Mouse (Mus musculus): ENCODE measurements around the gene Fosb.
A peak's percentile ranks its signal among the peaks of the same experiment; 100 is the strongest.

Gene Fosb

GRCm38 (mm10) chr7:19309884-19310641, at the start of gene Fosb:
Gene Fosb, minus strand, starts transcription at chr7:19310051.
- DNase-seq (ENCODE audit: low read depth, low spot score): peak; percentile 92

- peak; percentile 70 for DNase-seq (ENCODE audit: low read depth, low spot score)
Measured at GRCm38 (mm10) chr7:19359299-19359891, 49.5 kb upstream of the Fosb start, which contains the start of the genes Cd3eap and Ppp1r13l. Gene Cd3eap, minus strand, starts transcription at chr7:19359483. Gene Ppp1r13l, plus strand, starts transcription at chr7:19359749.

GRCm38 (mm10) chr7:19358634-19359033, 48.8 kb upstream of the Fosb start:
- no peak for DNase-seq (ENCODE audit: low read depth, low spot score)

DNA sequence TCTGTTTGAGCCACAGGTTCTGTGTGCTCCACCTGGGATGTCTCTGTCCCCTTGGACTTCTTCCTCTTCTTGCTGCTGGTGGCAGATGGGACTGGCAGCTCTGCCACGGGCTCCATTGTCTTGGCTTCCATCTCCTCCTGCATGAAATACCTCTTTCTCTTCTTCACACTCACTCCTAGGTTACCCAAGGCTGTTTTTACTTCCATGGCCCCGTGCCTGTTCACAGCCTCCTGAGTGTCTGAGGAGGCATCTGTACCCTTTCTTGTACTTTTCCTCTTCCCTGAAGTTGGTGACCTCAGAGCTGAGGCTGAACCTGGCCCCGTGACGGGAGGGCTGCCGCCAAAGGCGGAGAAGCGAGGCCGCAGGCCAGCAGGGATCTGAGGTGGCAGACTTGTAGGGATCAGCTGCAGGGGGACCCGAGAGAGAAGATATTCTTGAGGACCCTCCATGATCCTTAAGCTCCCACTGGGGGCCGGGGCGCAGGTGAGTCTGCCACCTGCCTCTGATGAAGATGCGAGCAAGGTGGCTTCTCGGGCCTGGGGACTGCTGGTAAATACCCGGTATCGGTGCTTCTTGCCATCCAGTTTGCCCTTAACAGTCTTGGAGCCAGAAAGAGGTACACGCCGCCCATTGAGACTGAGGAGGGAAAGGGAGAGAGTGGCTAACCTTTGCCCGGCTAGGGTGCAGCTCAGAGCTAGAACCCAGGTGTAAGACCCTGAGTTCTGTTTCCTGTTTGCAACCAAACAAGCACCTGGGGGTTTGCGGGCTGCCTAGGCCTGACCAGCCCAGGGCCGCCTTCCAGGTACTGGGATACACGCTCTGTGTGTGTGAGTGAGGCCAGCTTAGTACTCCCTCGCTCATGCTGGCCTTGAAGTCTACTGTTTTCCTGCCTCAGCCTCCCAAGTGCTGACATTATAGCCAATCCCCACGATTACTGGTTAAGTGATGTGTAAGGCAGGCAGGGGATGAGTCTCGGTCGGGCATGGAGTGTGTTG, 47.8 kb upstream of the Fosb start:
- no peak for DNase-seq (ENCODE audit: low read depth, low spot score)

- no peak for DNase-seq (ENCODE audit: low read depth, low spot score)
Measured at GRCm38 (mm10) chr7:19356311-19356710, 46.5 kb upstream of the Fosb start.

DNA sequence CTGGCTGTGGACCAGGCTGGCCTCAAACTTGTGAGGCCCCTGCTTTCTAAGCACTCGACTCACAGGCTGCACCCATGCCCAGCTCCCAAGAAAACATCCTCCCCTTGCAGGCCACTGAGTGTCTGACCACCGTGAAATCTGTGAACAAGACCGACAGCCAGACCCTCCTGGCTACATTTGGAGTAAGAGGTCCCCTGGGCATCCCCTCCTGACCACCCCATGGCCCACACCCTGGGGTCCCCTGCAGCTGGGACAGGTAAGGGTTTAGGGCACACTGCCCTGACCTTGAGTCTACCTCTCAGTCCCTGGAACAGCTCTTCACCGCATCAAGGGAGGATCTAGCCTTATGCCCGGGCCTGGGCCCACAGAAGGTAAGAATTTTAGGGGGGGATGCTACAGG, 45.1 kb upstream of the Fosb start:
- no peak for DNase-seq (ENCODE audit: low read depth, low spot score)

- DNase-seq (ENCODE audit: low read depth, low spot score): no peak
Measured at GRCm38 (mm10) chr7:19350221-19350620, 40.4 kb upstream of the Fosb start.

GRCm38 (mm10) chr7:19349188-19349915, 39.5 kb upstream of the Fosb start:
- no peak for DNase-seq (ENCODE audit: low read depth, low spot score)

GRCm38 (mm10) chr7:19344938-19345471, 35.2 kb upstream of the Fosb start:
- DNase-seq (ENCODE audit: low read depth, low spot score): peak; percentile 97

DNA sequence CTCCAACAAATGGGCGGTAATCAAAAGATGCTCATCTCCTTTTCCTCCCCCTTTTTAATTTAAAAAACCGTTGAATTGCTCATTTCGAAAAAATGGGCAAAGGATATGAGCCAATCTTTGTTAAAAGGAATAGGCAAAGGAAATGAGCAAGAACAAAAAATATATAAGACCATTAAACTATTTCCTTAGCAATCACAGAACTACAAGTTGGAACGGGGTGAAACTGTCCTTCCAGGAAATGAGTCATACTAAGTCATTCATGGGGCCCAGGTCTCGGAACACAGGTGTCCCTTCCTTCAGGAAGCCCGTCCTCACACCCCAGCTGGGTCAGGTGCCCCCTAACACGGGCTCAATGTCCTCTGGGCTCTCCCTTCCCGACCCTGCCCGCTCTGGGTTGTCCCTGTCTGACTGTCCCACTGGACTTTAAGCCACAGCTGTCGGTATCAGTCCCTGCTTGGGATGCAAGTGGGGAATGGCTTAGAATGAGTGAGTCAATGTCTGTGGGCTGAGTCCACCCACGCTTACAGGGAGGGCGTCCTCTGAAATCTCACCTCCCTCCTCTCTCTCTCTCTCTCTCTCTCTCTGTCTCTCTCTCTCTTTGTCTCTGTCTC, 34.5 kb upstream of the Fosb start, which contains the start of gene Ercc1:
TSS of gene Ercc1 (plus strand) at position 542 of the 611 bp plus-strand sequence.
- DNase-seq (ENCODE audit: low read depth, low spot score): no peak

DNA sequence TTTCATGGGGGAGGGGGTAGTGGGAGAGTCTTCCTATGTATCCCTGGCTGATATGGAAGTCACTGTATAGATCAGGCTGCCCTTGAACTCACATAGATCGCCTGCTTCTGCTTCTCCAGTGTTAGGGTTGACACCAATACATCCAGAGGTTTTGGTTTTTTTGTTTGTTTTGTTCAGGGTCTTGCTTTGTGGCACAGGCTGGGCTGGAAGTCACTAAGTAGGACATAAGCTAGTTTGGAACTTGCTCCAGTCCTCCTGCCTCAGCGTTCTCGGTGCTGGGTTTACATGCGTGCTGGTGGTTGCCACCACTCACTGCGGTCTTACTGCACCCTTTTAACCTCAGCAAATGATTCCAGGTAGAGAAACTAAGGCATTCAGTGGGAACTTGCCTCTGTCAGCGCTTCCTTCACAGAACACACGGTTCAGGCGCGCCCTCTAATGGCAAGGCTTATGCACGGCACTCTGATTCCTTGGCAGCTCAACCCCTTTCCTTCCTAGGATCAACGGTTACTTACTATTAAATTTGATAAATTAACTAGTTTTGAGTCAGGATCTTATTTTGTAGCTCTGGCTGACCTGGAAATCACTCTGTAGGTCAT, 33.5 kb upstream of the Fosb start:
- no peak for DNase-seq (ENCODE audit: low read depth, low spot score)

DNA sequence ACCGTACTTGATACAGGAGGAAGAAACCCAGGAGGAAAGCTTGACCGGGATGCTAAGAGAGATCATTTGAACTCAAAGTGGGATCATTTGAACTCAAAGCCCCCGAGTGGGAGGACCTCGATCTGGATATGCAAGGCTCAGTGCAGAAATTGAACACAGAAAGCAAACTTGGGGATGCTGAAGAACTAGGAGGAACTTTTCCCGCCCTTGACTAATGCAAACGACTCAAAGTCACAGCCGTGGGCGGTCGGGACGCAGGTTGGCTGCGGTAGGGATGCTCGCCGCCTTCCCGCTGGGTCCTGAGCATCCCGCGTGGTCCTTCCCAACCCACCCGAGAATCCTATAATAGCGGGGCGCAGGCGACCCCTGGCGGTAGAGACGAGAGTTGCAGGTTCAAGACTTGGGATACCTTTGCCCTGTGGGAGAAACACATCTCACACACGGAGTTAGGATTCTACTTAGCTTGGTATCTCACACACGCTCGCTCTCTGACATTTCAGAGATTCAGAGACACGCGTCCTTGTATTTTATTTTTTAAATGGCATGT, 32.7 kb upstream of the Fosb start:
- no peak for DNase-seq (ENCODE audit: low read depth, low spot score)

- DNase-seq (ENCODE audit: low read depth, low spot score): no peak
Measured at GRCm38 (mm10) chr7:19341761-19342409, 32.0 kb upstream of the Fosb start.

DNA sequence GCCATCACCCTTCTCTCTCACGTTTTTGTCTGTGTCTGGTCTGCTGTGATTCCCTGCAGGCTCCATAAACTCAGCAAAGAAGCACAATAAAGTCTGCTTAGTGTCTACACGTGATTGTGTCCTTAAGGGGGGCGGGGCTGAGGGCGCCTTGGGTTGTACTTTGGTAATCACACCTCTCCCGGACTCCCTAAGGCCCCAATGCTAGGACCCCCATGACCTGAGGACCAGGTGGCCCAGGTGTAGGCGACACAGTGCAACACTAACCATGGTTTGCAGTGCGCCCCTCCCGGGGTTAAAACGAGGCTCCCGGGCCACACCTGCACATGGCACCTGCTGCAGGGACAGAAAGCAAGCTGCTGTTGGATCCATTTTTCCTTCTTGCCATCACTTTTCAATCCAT, 31.4 kb upstream of the Fosb start:
- DNase-seq (ENCODE audit: low read depth, low spot score): no peak

GRCm38 (mm10) chr7:19338596-19338995, 28.7 kb upstream of the Fosb start:
- no peak for DNase-seq (ENCODE audit: low read depth, low spot score)

DNA sequence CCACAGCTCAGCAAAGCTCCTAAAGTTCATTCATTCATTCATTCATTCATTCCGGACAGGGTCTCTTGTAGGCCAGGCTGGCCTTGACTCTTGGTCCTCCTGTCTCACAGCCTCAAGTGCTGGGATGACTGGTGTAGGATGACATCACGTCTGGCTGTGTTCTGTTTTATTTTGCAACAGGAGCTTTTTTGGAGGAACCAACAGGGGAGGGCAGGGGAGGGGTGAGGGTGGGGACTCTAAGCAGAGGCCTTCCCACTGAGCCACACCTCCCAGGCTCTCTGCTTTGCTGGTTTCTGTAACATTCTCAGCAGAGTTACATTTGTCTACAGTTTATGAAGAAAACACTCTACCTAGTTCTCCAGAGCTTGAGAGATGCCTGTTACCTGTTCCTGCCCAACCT, 28.2 kb upstream of the Fosb start:
- no peak for DNase-seq (ENCODE audit: low read depth, low spot score)

GRCm38 (mm10) chr7:19337122-19337521, 27.3 kb upstream of the Fosb start:
- no peak for DNase-seq (ENCODE audit: low read depth, low spot score)

DNA sequence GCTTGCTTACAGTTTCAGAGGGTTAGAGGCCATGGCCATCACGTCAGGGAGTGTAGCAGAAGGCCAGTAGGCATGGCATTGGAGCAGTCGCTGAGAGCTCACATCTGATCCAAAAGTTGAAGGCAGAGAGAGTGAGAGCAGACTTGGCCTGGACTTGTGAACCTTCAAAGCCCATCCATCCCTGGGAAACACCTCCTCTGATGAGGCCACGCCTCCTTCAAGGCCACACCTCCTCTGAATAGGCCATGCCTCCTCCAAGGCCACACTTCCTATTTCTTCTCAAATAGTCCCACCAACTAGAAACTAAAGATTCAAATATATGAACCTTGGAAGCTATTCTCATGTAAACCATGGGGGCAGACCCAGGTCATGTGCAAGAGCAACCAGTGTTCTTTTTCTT, 25.7 kb upstream of the Fosb start:
- no peak for DNase-seq (ENCODE audit: low read depth, low spot score)

- DNase-seq (ENCODE audit: low read depth, low spot score): no peak
Measured at GRCm38 (mm10) chr7:19332709-19333352, 23.0 kb upstream of the Fosb start.
